Mouse (Mus musculus) T-helper 1 cell (primary cell): Measurements from ENCODE around the gene Dab2ip.

Experiments
- in situ Hi-C: fragments of 300-600 bp; cut with MboI, MseI; formaldehyde crosslinking; loops from one replicate; pipeline ENCODE4 v1.15.1; 2025; ENCODE audit warnings: high pct_unique_total_duplicates

The Dab2ip gene

DNA sequence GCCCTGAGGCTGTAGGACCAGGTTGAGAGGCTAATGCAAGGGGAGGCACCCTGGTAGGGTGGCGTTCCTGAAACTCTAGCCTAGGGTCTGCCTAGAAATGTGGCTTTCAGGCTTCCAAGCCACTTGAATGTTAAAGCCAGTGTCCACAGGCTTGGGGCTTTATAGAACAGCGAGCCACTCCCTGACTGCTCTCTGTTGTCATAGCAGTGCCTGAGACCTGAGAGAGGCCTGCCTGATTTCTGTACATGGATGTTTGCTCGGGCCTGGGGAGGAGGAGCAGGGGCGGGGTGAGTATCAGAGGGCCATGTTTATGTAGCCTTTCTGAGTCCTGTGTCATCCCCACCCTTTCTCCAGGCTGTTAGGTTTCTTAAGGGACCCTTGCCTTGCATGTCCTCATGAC lies 94.9 kb downstream of the Dab2ip start:
- in situ Hi-C loops = loop anchor here (5.0 kb wide), 1 partner anchor 254 kb away; no protein-coding TSS in a partner anchor

DNA sequence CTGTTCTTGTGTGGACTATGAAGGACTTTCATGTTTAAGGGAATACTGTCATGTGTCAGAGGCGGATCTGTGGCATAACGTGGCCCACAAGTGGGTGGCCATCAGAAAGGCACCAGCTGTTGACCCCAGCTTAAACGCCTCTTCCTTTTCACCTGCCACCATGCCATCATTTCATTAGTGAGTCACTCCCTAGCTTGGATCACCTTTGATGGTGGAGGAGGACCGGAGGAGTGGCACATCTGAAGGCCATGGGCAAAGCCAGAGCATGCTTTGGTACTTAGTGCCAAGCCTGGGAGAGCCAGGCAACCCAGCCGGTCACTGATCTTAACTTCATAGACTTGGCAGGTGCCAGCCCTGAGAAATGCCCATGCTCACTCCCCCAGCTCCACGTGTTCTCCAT lies 96.7 kb downstream of the Dab2ip start:
- in situ Hi-C loops = loop anchor here (5.0 kb wide), 1 partner anchor 253 kb away; no protein-coding TSS in a partner anchor

DNA sequence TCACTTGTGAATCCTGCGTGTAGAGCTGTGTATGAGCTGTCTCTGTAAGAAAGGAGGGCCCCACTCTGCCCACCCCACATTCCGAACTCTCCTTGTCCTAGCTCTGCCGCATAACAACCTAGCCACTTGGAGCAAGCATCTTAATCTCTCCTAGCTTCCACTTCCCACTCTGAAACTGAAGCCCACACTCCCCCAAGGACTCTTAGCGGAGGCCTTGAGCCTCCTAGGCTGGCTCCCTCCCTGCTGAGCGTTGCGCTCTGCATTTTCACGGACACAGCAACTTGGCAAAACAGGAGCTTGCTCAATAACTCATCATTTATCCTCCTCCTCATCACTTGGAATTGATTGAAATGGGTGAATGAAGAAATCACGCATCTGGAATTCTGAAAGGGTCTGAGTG lies 97.9 kb downstream of the Dab2ip start:
- in situ Hi-C loops = no loop called here

DNA sequence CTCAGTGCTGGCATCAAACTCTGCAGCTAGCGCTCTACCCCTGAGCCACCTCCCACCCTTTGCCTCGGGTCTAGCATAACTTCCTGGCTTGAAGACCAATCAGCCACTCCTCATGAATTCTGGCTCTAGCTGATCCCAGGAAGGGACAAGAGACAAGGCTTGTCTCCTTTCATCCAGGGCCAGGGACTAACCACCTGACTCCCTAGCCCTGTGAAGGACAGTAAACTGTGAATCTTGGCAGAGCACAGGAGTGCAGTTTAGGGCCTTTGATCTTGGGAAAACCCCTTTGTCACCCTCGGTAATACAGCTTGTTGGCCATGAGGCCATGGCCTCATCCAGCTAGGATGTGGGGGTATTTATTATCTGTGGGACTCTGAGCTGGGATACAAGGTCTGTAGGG lies 100.2 kb downstream of the Dab2ip start:
- in situ Hi-C loops = no loop called here

DNA sequence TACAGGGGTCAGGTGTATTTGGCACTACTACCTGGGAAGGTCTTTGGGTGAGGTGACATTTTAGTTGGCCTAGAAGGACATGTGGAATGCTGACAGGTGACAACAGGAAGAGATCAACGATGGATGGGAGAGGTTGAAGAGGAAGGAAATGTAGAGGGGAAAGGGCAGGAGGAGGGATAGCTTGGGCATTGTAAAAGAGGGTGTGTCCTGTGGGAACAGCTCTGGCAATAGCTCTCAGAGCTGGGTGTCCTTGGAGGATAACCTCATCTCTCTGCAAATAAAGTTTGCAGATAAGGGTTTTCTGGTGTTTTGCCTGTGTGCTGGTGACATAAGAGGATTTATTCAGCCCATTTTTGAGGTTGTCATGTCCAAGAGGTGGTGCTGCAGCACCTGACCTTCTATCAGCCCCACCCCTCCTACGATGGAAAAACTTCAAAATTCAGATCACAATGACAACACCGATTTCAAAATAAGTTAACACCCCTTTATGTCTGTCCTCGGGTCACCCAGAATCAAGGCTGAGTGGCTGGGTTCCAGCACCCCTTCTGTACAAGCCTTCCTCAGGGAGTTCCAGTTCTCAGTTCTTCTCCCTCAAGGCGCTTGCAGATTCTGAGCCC lies 101.6 kb downstream of the Dab2ip start:
- in situ Hi-C loops = no loop called here

DNA sequence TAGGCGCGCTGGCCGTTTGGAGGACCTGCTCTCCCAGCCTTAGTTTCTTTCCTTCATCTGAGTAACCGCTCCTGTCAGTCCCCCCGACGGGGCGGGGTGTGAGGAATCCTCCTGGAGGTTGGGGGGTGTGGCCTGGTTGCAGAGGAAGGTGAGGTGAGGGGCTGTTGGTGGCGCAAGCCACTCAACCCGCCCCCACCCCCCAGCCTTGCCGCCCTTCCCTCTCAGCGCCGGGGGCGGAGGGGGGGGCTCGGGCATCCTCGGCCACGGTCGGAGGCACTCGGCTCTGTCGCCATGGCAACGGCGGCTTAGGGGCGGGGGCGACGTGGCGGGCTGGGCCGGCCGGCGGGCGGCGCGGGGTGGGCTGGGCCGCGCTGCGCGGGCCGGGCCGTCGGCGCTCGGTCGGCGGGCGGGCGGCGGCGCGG lies 102.9 kb downstream of the Dab2ip start:
- in situ Hi-C loops = no loop called here

DNA sequence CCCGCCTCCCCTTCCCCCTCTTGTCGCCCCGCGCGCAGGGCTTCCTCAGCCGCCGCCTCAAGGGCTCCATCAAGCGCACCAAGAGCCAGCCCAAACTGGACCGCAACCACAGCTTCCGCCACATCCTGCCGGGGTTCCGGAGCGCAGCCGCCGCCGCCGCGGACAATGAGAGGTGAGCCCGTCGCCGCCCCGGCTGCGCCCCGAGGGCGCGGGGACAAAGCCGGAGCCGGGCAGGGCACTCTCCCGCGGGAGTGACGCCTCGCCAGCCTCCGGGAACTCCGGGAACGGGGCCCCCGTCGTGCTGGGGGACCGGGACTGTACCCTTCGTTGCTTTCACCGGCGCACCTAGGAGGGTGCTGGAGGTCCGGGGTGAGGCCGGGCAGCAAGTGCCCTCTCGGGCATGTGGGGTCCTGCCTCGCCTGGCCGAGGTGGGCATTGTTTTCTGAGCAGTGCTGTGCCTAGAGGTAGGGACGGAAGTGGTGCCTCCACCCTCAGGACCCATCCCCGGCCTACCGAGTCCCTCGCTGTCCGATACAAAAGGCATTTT lies 103.5 kb downstream of the Dab2ip start:
- in situ Hi-C loops = no loop called here

DNA sequence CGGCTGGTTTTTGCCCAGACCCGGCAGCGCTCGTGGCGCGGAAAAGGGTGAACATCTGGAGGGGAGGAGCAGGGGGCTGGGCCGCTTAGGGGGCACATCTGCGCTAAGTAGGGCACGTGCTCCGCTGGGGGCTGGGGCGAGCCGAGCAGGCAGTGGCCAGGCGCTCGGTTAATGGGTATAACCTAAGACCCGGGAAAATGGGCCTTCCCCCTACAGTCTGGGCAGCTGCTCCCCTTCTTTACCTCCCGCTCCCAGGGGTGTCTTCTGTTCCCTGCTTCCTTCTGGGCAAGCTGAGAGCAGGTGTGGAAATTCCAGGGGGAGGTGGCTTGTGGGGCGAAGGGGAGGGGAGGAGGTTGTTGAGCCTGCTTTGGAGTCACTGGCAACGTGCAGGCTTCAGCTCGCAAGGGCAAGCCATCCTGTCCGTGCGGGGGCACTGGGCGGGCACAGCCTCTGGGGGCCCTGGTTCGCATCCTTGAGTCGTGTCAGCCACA lies 104.0 kb downstream of the Dab2ip start:
- in situ Hi-C loops = no loop called here

DNA sequence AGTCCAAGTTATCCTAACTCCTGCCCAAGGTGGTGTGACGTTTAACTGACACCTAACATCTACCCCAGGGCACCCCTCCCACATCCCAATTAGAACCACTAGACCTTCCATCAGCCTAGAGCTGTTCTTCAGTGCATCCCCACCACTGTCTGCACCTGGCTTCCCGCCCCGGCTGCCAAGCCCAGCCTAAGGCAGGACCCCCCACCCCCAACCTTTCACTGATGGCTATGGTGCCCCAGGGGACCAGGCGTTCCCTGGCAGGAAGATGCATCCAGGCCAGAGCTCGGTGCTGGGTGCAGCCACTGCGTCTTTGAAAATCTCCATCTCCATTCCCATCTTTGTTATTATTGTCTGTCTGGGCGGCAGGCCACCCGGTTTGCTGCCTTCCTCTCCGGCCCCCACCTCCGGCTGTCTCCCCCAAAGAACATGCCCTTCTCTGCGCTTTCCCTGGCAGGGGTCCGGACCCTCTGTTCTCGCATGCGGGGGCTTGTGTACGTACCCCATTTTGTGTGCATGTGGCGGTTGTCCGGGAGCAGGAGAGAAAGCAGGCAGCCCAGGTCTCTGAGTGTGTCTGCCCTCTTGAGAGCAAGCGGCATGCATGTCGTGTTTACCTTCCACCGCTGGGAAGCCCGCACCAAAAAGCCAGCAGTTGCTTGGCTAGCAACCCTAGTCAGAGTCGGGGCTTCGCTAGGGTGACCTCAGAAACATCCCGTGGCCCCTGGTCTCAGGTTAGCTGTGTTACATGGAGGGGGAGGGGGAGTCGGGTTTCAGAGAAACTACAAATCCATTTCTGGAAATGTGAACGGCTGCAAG lies 104.9 kb downstream of the Dab2ip start:
- in situ Hi-C loops = no loop called here

DNA sequence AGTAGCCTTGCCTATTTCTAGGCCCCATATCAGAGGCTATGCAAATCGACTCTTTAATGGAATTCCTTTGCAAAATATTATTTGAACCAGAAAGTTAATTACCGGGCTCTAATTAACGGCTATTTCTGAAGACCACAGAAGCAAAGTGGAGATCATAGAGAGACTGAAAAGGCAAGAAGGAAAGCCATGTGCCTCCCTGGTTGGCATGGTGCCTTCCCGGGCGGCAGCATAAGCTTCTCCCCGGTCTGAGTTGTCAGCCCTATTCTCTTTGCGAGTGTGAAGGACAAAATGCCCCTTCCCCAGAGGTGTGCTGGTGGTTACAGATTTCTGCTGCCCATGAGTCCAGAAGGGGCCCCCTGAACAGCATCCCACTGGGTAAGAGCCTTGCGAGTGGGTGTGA lies 109.7 kb downstream of the Dab2ip start:
- in situ Hi-C loops = no loop called here

DNA sequence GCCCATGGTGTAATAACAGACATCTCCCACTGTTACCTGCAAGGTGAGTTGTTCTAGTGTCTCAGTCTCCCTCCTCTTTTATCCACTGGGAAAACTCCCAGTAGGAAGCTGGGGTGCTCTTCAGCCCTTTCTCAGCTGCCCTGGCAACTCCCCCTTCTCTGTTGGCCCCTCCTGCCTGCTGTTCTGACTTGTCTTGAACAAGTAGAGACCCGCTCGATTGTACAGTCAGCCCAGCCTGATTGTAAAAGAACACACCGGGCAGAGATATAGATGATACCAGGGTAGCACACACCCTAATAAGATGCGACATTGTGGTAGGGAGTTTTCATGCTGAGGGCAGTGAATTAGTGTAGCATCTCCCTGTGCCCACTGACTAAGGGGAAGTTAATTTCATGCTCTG lies 111.2 kb downstream of the Dab2ip start:
- in situ Hi-C loops = no loop called here

DNA sequence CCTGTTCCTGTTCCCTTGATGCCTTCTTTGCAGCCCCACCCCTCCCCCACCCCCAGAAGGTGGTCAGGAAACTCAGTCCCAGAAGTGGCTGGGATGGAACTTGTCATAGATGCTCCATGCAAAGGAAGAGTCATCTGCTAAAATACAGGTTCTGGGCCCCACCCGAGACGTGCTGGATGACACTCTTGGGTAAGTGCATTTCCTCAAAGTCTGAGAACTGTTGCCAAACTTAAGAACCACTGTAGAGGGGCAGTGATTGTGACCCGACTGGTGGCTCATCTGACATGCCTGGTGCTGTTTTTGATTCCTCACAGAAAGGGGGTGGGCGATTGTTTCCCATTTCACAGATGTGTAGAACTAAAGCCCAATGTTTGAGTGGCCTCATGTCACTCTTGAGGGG lies 111.7 kb downstream of the Dab2ip start:
- in situ Hi-C loops = no loop called here

DNA sequence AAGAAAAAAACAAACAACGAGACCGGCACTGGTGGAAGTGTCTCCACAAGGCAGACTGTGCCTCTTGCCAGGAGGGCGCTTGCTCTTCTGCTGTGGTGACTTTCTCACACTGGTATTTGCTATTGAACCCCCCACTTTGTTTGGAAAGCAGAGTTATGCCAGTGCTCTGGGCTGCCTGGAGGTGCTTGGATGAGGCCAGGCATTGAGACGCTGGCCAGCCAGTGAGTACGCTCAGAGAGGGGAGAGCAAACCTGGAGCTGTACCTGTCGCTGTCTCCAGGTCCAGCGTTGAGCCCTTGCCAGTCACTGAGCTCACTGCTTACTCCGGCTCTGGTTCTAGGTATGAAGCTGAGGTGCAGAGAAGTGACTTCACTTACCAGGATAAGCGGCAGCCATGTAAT lies 112.2 kb downstream of the Dab2ip start:
- in situ Hi-C loops = no loop called here

DNA sequence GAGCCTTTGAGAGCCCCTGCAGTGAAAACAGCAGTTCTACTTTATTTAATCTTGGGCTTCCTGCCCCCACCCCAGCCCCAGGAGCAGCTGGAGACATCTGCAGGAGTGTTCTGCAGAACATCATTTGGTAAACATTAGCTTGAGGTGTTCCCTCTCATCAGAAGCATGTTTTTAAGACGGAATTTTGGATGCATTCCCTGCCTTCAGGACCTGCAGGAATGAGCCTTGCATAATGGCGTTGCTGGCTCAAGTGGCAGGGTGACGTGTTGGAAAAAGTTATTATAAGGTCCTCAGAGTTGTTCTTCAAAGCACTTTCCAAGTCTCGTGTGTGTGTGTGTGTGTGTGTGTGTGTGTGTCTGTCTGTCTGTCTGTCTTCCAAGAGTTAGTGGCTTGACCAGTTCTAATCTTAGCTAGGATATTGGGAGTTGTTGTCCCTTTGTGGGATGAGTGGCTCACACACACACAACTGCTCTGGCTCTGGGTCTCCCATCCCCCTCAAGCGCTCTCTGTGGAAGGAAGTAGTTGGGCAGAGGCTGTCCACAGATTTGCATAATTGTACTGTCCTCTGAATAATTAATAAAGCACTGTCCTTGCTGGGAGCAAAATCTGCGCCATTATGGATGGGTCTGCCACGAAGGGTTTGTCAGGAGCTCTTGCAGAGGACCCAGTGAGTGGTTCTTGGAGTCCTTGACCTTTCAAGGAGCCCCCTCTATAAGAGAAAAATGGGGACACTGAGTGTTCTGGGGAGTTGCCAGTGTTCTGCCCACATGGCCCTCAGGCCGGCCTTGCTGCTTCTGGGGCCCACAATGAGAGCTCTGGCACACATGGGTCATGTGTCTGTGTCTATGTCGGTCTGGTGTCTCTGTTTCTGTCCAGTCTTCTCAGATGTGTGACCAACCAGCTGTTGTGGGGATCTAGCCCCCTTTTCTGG lies 114.2 kb downstream of the Dab2ip start:
- in situ Hi-C loops = no loop called here

DNA sequence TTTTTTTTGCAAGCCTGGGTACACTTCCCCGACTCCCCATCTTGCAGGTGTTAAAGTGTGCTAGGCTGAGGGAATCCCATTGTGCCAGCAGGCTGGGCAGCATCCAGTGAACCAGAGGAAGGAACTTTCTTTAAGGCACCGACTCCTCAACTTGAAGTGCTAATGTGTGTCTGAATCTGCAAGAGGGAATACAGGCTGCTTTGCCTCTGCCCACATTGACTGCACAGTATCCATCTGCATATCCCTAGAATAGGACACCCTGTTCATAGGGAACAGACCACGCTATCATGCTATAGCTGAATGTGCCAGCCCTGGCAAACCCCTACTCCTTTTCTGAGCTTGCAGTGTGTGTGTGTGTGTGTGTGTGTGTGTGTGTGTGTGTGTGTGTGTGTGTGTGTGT lies 115.1 kb downstream of the Dab2ip start:
- in situ Hi-C loops = no loop called here

DNA sequence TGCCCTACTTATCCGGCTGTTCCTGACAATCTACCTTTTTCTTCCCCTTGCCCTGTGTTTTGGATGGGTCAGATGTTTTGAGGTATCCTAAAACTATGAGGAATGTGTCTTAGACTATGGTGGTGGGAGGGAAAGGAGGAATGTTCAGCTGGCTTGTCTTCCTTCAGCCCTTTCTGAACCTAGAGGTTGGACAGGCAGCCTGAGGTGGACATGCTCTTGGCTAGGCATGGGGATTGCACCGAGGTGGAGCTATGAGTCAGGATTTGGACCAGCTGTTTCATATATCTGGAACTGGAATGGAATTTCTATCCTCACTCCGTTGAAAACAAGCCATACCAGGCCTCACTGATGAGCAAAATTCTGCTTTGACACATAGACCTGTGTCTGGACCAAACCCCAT lies 115.9 kb downstream of the Dab2ip start:
- in situ Hi-C loops = no loop called here

DNA sequence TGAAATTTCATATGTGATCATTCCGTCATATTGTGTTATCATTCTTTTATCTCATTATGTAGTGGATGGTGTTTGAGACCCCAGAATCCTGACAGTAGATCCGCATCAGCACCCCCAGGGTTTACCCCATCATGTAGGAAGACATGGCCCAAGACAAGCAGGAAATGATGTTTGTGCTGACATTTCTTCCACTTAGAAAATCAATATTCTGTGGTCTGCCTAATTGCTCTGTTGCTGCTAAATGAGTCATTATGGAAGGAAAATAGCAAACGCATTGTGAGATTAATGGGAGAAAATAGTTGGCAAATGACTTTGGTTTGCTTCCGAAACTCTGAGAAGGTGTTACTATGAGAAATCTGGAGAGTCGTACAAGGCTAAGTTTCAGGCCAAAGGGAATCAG lies 116.4 kb downstream of the Dab2ip start:
- in situ Hi-C loops = no loop called here

DNA sequence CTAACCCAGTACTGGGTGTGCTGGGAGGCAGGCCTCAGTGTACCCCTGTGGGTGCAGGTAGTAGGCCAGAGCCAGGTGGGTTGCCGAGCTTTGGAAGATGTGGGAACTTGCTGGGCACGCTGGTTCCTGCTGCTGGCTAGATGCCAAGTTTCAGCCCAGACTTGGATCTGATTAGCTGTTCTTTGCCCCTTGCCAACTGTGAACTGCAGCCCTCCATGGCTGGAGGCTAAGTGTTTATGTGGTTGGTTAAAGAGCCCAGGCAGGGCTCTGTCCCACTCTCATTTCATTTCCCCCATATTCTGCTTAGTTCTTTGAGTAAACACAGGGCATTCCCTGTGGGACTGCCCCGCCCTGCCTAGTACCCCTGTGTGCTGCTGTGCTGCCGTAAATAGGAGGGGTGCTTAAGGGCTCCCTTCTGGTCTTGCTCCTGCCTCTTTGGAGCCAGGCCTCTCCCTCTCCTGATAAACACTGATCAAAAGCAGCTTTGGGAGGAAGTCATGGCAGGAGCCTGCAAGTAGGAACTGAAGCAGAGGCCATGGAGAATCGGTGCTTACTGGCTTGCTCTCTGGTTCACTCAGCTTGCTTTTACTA lies 118.1 kb downstream of the Dab2ip start:
- in situ Hi-C loops = no loop called here

DNA sequence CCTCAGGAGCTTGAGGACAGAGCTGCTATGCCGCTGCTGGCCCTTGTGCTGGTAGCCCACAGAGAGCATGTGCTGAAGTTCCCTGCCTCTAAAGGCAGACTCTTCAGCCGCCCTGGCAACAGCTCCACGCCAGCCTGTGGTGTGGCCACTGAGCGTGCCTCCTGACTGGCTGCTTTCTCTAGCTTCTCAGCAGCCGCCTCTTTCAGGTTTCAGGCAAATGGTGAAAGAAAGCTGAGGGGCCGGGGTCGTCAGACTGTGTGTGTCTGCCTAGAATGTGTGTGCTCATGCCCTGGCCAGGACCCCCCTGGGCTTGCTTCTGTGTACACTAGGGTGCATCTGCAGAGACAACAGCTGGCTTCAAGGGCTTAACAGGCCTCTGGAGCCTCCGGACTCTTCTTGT lies 119.8 kb downstream of the Dab2ip start:
- in situ Hi-C loops = no loop called here

DNA sequence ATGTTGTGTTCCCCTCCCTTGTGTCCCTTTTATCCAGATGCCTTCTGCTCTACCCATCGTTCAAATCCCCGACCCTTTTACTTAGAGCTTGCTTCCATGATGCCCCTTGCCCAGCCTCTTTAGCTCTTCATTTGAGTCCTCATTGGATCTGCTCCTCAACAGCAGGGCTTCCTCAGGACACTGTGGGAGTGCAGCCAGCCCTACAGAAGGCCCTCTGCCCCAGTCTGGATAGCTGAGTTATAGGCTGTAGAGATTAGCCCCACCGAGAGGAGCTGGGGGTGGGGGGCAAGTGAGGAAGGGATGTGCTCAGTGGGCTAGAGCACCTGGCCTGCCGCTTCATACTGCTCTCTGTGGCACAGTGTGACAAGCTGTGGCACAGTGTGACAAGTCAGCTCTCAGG lies 120.4 kb downstream of the Dab2ip start:
- in situ Hi-C loops = no loop called here
